Mouse (Mus musculus) lung, adult 2 months (tissue): ENCODE measurements around the gene Inip.

Source experiments
- CTCF ChIP-seq: fragments of 200-500 bp; IDR thresholded peaks from 2 replicates; pipeline ENCODE4 v1.5.1; 2011; ENCODE audit warnings: mild to moderate bottlenecking, low read length, control low read depth; ENCODE audit not compliant: insufficient read depth
- POLR2A ChIP-seq: fragments of 200-500 bp; IDR thresholded peaks from 2 replicates; pipeline ENCODE4 v1.6.1; 2011; ENCODE audit warnings: low read depth, mild to moderate bottlenecking, control low read depth, low read length, borderline replicate concordance; ENCODE audit errors: extremely low read depth

- TF ChIP-seq CTCF: no peak
- TF ChIP-seq POLR2A: no peak
Observed at GRCm38 (mm10) chr4:59819054-59819472, 17.7 kb upstream of the Inip start.
